Mouse (Mus musculus) testis, postnatal 10 days (tissue): Measurements from ENCODE around the gene Ptprg.
"Not testable (repeated sequence)": the region's sequence is repeated elsewhere in the genome, so short reads cannot be mapped to it uniquely, and the experiment has no call there.

Source experiments
- DNase-seq: peaks from one replicate; pipeline ENCODE4 v3.0.0; 2021; ENCODE audit warnings: low spot score

The Ptprg gene

DNA sequence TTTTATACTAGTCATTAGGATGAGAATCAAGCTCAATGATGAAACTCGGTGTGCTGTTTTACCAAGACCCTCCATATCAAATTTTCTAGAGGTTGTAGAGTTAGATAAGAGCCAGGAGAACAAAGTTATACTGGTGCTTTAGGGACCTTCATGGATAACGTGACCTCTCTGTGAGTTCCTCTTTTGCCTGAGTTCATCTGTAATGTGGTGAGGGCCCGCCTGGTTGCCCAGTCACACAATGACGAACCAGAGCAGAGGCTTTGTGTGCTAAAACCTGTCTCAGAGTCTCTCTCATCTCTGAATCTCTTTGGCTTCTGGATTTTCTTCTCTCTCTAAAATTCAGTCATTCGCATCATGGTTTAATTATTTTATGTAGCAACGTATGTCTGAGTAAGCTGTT is 204.9 kb downstream of the Ptprg start:
- DNase-seq: no peak

DNA sequence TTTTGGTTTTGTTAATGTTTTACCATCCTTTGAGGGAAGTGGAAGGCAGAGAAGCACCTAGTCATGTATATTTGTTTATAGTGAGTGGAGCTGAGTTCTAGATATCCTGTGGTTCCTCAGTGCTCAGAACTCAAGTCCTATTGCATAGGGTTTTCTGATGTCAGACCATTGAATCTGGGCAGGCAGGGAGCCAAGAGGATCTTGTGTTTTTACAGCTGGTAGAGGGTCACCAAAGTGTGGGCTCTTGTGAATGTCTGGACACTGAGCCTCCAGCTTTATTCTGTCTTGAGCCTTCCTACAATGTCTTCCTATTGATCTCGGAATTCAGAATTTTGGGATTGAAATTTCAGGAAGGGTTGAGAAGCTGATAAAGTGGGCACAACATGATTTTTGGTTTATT is 206.0 kb downstream of the Ptprg start:
- DNase-seq: no peak

- DNase-seq: no peak
Observed at GRCm38 (mm10) chr14:11762995-11763394, 209.7 kb downstream of the Ptprg start.

GRCm38 (mm10) chr14:11772736-11773135 is 219.4 kb downstream of the Ptprg start:
- no peak for DNase-seq

DNA sequence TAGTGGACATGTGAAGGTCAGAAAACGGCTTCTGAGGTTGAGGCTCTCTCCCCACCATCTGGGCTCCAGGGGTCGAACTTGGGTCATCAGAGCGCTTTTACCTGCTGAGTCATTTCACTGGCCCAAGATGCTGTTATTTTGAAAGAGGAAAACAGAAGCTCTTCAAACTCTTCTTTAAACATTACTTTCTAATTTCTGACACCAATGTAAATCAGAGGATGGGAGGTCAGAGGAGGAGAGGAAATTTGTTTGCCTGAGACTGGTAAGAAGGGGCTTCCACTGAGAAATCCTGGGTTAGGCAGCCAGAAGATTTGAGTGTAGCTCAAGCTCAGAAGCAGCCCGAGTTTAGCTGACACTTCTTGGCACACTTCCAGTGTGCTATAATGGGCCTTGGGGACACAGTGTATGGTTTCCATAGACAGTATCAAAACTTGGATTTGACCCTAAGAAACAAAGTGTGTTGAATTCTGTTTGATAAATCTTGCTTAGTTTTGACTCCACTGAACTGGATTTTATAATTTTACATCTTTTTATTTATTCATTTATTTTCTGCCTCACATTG is 221.2 kb downstream of the Ptprg start:
- DNase-seq: no peak

DNA sequence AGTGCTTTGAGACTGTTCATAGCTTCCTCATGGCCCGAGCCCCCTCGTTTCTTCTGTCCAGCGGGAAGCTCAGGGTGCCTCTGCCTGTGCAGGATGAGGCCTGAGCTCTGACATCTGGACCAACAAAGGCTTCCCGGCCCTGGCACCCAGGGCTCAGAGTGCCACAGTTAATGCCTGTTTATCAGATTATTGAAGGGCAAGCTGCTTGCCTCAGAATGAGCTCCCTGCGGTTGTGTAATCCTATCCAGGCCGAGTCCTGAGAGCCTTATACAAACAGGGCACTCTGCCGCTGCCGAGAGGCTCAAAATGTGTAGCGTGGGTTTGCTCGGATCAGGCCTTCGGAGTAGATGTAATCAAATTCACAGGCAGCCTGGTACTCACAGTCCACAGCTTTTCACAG is 221.9 kb downstream of the Ptprg start:
- DNase-seq: no peak

- DNase-seq: no peak
Observed at GRCm38 (mm10) chr14:11775951-11776495, 222.7 kb downstream of the Ptprg start.

DNA sequence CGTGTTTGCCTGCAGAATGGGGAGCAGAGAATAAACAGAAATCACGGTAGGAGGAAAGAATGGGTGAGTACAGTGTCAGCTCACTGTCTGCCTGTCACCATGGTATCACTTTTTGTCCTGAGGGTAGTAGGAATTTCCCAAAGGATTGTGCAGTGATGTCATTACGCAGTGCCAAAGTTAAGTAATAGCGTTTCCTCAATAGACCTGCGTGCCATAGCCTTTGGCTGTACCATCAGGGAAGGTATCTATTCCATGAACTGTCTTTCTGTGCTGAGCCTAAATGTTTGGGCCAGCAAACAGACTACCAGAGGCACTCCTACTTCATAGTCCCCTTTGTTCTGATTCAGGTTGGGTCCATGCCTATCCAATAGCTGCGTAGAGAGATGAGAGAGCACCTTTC is 223.2 kb downstream of the Ptprg start:
- no peak for DNase-seq

- no peak for DNase-seq
Observed at GRCm38 (mm10) chr14:11791190-11791589, 237.9 kb downstream of the Ptprg start.

GRCm38 (mm10) chr14:11793847-11794246 is 240.5 kb downstream of the Ptprg start:
- DNase-seq: no peak

DNA sequence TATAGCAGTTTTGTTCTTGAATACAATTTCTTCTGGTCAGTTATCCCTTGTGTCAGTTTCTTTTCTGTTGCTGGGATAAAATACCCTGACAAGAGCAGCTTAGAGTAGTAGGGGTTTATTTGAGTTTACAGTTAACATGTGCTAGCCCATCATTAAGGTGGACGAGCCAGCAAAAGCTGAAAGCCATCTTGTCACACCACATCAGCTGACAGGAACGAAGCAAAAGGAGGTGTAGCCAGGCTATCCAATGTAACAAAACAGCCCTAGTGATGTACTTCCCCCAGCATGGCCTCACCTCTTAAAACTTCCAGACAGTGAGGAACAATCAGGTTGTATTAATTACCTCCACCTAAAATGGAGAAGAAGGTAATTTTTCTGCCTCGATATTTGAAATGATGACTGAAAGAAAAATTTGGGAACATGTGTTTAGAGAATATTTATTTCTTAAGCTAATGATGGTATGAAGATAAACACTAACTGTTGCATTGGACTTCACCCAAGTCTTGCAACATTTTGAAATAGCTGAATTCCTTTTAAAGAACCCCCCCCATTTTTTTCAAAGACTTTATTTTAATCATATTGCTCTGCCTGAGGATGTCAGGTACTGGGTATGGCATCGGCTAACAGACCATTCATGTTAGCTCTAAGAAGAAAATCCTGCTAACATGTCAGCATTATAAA is 249.2 kb downstream of the Ptprg start:
- DNase-seq: no peak

GRCm38 (mm10) chr14:11806674-11807073 is 253.3 kb downstream of the Ptprg start:
- DNase-seq: no peak

DNA sequence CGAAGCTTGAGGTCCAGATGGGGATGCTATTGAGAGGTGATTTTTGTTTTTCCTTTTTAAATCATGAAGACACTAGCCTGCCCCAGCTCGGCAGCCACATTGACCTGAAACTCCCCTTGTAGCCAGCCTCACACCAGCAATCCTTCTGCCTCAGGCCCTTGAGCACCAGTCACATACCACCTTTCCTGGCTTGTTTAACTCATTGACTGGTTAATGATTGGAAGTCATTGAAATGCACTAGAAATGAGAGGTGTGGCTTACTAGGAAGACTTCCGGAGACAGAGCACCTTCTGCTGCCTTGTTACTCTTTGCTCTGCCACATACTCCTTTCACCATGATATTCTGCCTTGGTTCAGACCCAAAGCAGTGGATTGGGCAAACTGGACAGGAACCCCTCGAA is 254.1 kb downstream of the Ptprg start:
- no peak for DNase-seq

DNA sequence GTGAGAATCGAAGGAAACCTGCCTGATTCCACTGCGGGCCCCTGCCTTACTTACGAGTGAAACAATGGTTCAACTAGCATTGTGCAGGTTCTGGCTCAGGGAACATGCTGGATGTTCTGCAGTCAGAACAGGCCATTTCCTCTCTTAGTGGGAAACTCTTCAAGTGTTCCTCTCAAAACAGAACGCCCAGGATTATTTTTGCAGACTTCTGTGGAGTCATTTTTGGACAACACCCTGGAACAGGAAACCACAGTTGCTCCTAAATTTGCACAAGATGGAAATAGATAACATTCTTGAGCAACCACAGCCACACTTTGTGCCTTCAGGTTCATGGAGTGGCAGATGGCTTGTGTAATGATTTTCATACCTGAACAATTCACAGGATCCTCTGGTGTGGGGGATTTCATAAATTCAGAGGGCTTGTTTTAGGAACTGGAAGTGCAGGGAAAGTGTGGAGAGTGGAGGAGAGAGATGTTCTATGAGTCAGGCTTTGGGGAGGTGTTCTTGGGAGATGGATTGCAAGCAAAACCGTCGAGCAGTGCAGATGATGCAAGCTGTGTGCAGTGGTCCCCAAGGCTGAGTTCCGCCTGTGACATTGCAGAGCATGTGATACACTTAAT is 257.9 kb downstream of the Ptprg start:
- DNase-seq: no peak

DNA sequence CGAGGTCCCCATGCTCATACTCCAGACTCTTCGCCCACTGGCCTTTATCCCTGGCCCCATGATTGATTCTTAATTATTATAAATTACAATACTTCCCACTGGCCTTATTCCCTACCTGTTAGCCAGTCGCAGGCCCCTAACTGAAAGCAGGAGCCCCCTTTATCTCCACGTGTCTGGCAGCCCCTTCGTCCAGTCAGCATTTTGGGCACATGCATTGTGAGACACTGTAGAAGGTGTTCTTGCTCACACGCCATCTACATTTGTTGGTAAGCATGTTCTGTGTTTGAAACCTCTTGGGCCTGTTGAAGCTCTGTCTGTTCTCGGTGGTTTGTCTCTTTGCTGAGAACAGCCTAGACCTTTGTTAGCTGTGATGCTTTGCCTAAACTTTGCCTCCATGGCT is 259.0 kb downstream of the Ptprg start:
- DNase-seq: no peak

- not testable (repeated sequence) for DNase-seq
Observed at GRCm38 (mm10) chr14:11814811-11815210, 261.5 kb downstream of the Ptprg start.

GRCm38 (mm10) chr14:11817236-11817635 is 263.9 kb downstream of the Ptprg start:
- DNase-seq: no peak

- DNase-seq: no peak
Observed at GRCm38 (mm10) chr14:11818054-11818453, 264.7 kb downstream of the Ptprg start.

DNA sequence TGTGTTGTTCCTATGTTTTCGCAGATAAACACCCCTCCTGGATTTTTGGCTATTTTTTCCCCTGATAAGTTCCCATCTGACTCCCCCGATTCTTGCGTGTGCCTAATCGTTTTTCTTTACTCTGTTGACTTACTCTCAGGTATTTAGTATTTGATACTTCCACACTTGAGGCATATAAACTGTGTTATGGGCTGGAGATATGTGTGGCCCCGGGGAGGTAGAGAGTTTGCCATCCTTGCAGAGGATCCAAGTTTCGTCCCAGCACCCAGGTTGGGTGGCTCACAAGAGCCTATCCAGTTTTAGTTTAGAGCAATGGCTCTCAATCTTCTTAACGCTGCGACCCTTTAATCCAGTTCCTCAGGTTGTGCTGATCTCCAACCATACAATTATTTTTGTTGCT is 265.4 kb downstream of the Ptprg start:
- no peak for DNase-seq

GRCm38 (mm10) chr14:11819326-11819725 is 266.0 kb downstream of the Ptprg start:
- no peak for DNase-seq

GRCm38 (mm10) chr14:11822830-11823700 is 269.7 kb downstream of the Ptprg start:
- no peak for DNase-seq

- DNase-seq: no peak
Observed at GRCm38 (mm10) chr14:11823701-11824095, 270.4 kb downstream of the Ptprg start.
